Mouse (Mus musculus): ENCODE measurements at regions not wholly inside any gene's neighbourhood (a gene's known extent, or its start where the extent isn't known, plus 50 kb on each side); places are given as distances from the start of the nearest gene placed in this dataset.

DNA sequence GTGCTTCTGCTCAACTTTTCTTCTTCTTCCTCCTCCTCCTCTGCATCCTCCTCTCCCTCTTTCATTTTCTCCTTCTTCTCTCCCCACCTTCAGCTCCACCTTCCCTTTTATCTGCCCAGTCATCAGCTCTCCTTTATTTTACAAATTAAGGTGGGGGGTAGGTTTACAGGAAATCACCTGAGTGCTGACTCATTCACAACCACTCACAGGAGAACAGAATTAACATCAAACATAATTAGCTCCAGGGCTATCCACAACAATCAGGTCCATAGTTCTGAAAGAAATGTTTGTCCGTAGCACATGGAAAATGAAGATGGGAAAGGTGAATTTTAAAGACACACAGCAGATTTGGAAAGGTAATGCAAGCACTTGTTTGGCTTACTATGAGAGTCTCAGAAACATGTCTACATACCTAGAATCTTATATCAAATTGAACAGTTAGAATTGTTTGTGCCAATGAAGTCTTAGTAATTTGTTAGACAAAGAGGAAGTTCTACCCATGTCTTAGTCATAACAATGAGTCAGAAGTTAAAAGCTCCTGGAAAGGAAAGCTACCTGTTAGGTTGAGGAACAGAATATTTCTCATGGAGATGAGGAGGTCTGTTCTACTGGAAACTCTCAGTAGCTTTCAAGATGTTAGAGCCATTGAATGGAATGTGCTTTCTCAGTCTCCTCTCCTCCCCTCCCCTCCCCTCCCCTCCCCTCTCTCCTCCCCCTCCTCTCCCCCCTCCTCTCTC, 108.8 kb upstream of the Tgfbr2 start:
- DNase-seq (ENCODE audit: low spot score in 2 of 2), result no peak

GRCm38 (mm10) chr9:116281654-116282053, 106.5 kb upstream of the Tgfbr2 start:
- no peak for DNase-seq (ENCODE audit: low spot score in 2 of 2)

- no peak for DNase-seq (ENCODE audit: low spot score in 2 of 2)
Measured at GRCm38 (mm10) chr9:116280146-116280545, 105.0 kb upstream of the Tgfbr2 start.

GRCm38 (mm10) chr9:116278862-116279261, 103.7 kb upstream of the Tgfbr2 start:
- no peak for DNase-seq (ENCODE audit: low spot score in 2 of 2)

DNA sequence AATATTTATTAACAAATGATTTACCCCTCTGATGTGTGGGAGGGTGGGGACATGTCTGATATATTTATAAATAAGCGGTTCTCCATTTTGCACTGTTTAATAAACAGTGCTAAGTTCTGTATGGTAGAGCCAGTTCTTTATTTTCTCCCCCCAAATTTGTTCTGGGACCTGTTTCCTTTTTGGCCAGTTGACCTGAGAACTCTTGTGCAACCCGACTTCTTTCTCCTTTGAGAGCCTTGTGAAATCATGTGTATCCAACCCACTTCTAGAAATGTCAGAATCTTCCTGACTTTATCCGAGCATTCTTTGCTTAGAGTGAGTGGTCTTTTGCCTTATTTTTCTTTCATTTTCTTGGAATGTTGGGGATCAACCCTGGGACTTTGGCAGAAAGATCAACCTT, 102.6 kb upstream of the Tgfbr2 start:
- DNase-seq (ENCODE audit: low spot score in 2 of 2), result no peak

GRCm38 (mm10) chr9:116276141-116276540, 101.0 kb upstream of the Tgfbr2 start:
- no peak for DNase-seq (ENCODE audit: low spot score in 2 of 2)

- DNase-seq (ENCODE audit: low spot score in 2 of 2), result no peak
Measured at GRCm38 (mm10) chr9:116272446-116272845, 97.3 kb upstream of the Tgfbr2 start.

GRCm38 (mm10) chr9:116270417-116270828, 95.3 kb upstream of the Tgfbr2 start:
- DNase-seq (ENCODE audit: low spot score in 2 of 2), result no peak

DNA sequence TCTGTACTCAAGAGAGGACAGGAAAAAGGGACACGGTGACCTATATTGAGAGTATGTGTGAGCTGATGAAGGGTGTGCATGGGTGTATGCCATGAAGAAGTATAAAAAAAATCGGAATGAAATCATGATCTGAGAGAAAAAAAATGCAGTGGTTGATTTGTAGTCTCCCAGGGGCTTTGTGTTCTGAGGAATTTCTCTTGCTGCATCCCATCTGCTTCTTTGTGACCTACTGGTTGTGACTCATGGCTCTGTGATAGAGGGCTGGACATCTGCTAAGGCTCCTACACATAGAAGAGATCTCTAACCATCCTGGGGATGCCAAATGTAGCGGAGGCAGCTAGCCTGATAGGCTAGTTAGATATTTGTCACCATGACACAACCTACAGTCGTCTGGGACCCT, 92.3 kb upstream of the Tgfbr2 start:
- DNase-seq (ENCODE audit: low spot score in 2 of 2), result no peak

DNA sequence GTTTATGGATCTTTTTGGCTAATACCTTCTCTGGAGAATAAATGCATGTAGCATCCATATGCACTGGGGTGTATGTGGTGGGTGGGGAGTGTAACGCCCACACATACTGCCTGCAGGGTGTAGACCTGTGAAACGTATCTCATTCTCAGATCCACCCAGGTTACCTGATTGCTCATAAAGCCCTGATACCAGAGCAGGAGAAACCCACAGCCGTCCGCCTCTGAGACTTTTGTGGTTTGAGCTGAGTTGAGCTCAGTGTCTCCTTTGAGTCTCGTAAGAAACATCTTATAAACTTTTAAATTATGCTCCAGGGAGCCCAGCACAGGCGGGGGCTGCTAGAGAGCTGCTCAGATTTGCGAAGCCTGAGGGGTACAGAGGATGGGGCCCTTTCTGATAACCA, 88.7 kb upstream of the Tgfbr2 start:
- DNase-seq (ENCODE audit: low spot score in 2 of 2), result no peak

DNA sequence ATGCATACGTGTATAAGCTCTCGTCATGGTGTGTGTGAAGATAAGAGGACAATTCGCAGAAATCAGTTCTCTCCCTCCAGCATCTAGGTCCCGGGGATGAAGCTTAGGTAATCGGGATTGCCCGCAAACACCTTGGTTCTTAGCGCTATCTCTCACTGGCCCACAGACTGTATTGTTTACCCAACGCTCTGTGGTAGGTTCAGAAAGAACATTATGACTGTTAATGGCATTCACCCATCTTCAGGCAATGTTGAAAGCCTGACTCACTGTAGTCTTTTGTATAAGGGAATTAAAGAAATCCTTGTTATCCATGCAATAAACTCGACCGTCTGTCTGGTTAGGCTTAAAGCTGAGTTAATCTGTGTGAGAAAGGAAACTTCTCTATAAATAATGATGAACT, 84.4 kb upstream of the Tgfbr2 start:
- DNase-seq (ENCODE audit: low spot score in 2 of 2), result no peak

- no peak for DNase-seq (ENCODE audit: low spot score in 2 of 2)
Measured at GRCm38 (mm10) chr9:116253546-116253945, 78.4 kb upstream of the Tgfbr2 start.

DNA sequence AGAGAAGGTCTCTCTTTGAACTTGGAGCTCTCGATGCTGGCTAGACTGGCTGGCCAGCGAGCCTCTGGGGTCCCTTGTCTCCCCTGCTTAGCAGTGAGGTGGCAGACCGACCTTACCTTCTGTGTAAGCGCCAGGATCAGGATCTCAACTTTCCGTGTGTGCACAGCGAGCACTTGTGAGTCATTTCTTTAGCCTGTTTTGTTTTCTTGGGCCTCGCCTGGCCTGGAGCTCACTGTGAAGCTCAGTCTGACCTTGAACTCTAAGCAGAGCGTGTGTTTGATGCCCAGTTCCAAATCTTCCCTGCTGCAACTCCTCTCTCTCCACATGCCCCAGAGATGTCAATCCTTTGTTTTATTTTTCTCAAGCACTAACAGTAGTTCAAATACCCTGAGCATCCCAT, 77.6 kb upstream of the Tgfbr2 start:
- DNase-seq (ENCODE audit: low spot score in 2 of 2), result no peak

GRCm38 (mm10) chr9:116249791-116250190, 74.6 kb upstream of the Tgfbr2 start:
- no peak for DNase-seq (ENCODE audit: low spot score in 2 of 2)

DNA sequence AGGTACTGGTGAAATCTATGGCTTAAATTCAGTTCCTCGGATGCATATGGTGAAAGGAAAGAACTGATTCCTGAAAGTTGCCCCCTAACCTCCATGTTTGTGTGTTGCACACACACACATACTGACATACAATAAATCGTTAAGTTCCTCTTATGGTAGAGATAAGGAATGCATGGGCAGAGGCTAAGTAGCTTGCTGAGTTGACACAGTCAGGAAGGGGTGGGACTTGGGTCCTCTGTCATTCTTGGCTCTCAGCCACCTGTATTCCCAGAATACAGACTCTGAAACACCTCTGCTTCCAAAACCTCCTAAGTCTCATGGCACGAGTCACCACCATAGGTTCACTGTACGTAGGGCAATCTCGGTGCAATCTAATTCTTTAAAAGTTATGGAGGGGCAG, 70.0 kb upstream of the Tgfbr2 start:
- DNase-seq (ENCODE audit: low spot score in 2 of 2), result no peak

GRCm38 (mm10) chr9:116244619-116244899, 69.4 kb upstream of the Tgfbr2 start:
- DNase-seq (ENCODE audit: low spot score in 2 of 2), result no peak

DNA sequence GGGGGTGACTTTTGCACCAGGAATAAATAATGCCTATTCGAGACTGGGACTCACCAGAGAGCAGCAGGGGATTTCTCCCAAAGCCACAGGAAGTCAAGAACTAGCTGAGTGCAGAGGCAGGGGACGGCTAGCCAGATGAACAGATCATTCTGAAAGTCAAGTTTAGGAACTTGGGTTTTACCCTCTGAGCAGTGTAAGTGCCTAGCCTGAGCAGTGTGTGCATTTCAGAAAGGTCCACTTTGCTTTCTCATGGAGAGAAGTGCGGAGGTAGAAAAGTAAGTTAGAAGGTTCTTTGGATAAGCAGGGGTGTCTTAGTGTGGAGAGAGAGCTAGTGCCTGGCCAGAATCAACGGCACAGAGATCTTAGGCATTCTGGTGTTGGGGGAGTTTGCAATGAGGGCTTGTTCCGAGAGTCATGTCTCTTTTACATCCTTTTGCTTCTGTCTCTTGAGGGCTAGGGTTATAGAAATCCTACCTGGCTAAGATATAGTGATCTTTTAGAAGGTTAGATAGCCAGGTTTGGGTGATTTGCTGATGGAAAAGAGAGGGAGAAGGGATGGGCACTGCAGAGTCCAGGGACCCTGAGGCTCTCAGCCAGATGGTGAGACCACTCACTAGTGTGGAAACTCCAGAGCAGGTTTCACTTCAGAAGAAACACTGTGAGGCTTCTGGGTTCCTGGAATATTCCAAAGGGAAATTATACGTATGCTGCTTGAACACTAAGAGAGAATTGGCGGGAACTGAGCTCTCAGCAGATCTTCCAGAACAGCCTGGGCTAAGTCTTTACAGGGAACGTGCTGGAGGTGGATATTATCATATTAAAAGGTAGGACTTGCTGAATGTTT, 68.8 kb upstream of the Tgfbr2 start:
- no peak for DNase-seq (ENCODE audit: low spot score in 2 of 2)

DNA sequence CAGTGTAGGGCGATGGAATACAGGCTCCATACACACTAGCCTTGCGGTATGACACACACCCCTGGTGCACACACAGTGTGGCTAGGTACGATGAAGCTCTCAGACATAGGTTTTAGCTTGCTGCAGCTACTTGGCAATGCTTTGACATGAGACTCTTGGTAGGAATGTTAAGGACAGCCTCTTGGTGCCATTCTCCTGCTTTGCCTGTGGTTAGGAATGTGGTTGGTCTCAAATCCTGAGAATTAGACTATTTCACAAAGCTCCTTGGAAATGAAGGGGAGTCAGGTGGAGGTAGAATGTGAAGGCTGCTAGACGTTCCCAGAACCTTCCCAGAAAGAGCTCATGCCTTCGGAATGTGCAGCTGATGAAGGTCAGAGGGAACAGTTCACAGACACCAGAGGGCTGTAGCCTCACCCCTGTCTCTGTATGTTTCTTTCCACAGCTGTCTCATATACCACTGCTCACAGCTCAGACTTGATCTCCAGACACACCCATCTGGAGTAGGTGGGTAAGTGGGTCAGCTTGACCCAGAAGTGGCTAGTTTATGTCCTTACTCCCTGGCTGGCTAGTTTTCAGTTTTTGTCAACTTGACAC, 66.9 kb upstream of the Tgfbr2 start:
- no peak for DNase-seq (ENCODE audit: low spot score in 2 of 2)

- no peak for DNase-seq (ENCODE audit: low spot score in 2 of 2)
Measured at GRCm38 (mm10) chr9:116241290-116241689, 66.1 kb upstream of the Tgfbr2 start.

GRCm38 (mm10) chr9:116236836-116237235, 61.7 kb upstream of the Tgfbr2 start:
- DNase-seq (ENCODE audit: low spot score in 2 of 2), result no peak

DNA sequence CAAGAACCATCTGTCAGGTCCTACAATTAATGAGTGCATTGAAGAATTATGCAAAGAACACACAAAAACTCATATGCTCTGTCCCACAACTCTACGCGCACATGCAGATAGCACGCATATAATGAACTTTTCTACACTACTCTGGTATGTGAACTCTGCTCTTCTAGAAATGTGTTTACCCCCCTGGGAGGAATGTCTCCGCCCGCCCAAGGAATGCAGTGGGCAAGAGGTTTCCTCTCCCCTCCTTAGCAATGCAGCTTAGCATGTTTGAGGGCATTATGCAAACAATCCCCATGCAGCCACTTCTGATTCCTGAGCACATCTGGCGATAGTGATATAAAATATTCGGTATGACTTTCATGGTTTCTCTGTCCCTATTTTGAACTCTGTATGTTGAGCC, 59.0 kb upstream of the Tgfbr2 start:
- DNase-seq (ENCODE audit: low spot score in 2 of 2), result no peak

- no peak for DNase-seq (ENCODE audit: low spot score in 2 of 2)
Measured at GRCm38 (mm10) chr9:116232386-116232785, 57.2 kb upstream of the Tgfbr2 start.
